Mouse (Mus musculus) olfactory bulb, adult 2 months (tissue): ENCODE measurements around the gene Napa. TPM values are rescaled to one million over a fixed set of nuclear protein-coding genes. Genes with fewer than 3 reads are reported as not detected.

ENCODE experiments used
- H3K27ac ChIP-seq: fragments of 200-500 bp; 2 replicates; pipeline ENCODE4 v1.5.1; 2012; ENCODE audit warnings: low read depth, low read length; ENCODE audit not compliant: insufficient read depth
- H3K4me1 ChIP-seq: fragments of 200-500 bp; 2 replicates; pipeline ENCODE4 v1.6.1; 2012; ENCODE audit warnings: low read length; ENCODE audit not compliant: control insufficient read depth, insufficient read depth
- H3K4me3 ChIP-seq: fragments of 200-500 bp; 2 replicates; pipeline ENCODE4 v1.5.1; 2012; ENCODE audit warnings: mild to moderate bottlenecking, low read depth, low read length, moderate library complexity; ENCODE audit not compliant: insufficient read depth
- CTCF ChIP-seq: fragments of 200-500 bp; IDR thresholded peaks from 2 replicates; pipeline ENCODE4 v1.5.1; 2012; ENCODE audit warnings: low read depth, mild to moderate bottlenecking, low read length, moderate library complexity; ENCODE audit not compliant: insufficient read depth
- POLR2A ChIP-seq: fragments of 200-500 bp; IDR thresholded peaks from 2 replicates; pipeline ENCODE4 v1.6.1; 2012; ENCODE audit warnings: mild to moderate bottlenecking, low read depth, low read length, moderate library complexity; ENCODE audit not compliant: insufficient read depth
- WGBS: fragments of 180-500 bp; shearing (Covaris S2); methylation state at CpG from one replicate; pipeline ENCODE4 v1.1.7; 2018; 5-methylcytosine and 5-hydroxymethylcytosine counted together
- polyA plus RNA-seq: library from polyadenylated mRNA; stranded (reverse); fragments of >200 nt; gene quantifications from 2 replicates; pipeline ENCODE4 v1.2.4, GENCODE M21; 2012; ENCODE audit warnings: low replicate concordance; ENCODE audit not compliant: missing spikeins, insufficient read depth, insufficient read length

Napa gene
- polyA plus RNA-seq, 1 experiment = not detected

DNA sequence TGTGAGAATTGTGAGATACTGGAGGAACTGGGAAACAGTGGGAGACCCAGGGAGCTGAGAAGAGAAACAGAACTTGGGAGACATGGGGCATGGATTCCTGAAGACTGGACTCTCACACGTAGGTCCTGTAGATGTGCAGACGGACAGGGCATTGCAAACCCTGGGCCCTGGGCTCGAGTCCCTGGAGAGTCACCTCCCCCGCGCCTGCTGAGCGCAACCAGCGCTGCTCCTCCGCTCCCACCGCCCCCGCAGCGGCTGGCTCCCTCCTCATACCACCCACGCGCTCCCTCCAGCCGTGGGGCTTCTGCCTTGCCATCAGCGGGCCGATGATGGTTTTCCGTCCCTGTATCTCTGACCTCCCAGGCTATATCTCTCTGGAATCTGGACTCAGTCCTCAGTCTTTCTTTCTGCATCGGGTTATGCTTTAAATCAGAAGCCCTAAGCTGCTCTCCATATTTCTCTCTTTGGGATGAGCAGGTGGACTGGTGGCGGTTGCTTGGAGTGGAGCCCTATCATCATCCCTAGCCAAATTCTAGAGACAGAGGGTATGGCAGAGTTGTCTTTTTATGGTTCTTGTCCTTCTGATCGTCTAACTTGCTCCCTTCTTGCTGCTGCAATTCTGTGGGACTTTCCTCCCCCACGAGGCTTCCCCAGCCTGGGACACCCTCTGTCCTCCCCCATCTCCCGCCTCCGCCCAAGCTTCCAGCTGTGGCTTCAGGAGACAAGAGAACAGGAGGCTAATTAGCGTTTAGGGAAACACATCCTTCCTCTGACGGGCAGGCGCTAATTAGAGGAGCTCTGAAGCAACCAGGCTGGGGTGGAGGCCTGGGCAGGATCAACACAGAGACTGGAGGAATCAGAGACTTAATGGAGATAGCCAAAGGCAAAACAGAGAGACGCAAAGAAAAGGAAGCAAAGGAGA lies 48.5 kb downstream of the Napa start:
- 14% methylated on average over 27 of the region's 27 CpGs for WGBS
- H3K4me3 ChIP-seq = no peak overlapping the region
- no peak overlapping the region for H3K27ac ChIP-seq
- H3K4me1 ChIP-seq = peaks cover 28% of the 10 kb centered on the region
- TF ChIP-seq CTCF (no peak), POLR2A (no peak)

DNA sequence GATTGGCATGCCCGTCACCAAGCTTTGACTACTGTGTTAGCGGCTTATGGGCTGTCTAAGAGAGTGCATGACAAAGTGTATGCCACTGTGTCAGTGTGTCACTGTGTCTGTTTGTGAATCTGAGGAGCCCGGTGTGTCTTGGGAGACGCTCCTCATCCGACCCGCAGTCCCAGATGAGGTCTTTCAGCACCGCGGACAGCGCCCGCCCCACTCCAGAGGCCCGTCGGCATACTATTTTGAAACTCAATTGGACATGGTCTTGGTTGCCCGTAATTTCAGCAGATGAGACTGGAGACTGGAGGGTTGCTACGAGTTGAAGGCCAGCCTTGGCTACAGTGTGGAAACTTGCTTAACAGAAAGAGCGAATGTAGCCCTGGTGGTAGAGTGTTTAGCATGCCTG lies 49.4 kb downstream of the Napa start:
- Histone ChIP-seq H3K4me3 (no peak overlapping the region), H3K27ac (no peak overlapping the region)
- WGBS = 32% methylated on average over 15 of the region's 15 CpGs

DNA sequence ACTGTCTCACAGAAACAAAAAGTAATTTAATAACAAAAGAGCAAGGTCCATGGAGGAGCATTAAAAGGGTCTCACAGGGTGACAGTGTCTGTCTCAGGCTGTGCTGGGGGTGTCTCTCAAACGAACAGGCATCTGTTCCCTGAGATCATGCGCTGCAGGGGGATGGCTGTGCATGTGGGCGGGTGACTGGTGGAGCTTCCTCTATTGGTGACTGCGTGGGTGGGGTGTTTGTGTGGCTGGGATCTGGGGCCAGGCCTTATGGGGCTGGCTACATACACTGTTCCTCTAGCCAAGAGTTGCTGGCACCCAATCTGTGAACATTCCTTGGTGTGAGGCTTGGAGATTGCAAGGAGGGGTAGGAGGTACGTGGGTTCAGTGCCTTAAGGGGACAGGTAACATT lies 51.0 kb downstream of the Napa start:
- Histone ChIP-seq H3K4me3 (no peak overlapping the region), H3K4me1 (peaks cover 28% of the 10 kb centered on the region), H3K27ac (no peak overlapping the region)
- WGBS = 38% methylated on average over 5 of the region's 5 CpGs
- TF ChIP-seq CTCF (no peak), POLR2A (no peak)

More for the DNA sequence above, 49.4 kb downstream of the Napa start:
- H3K4me1 ChIP-seq = peaks cover 28% of the 10 kb centered on the region
- TF ChIP-seq CTCF (no peak), POLR2A (no peak)

DNA sequence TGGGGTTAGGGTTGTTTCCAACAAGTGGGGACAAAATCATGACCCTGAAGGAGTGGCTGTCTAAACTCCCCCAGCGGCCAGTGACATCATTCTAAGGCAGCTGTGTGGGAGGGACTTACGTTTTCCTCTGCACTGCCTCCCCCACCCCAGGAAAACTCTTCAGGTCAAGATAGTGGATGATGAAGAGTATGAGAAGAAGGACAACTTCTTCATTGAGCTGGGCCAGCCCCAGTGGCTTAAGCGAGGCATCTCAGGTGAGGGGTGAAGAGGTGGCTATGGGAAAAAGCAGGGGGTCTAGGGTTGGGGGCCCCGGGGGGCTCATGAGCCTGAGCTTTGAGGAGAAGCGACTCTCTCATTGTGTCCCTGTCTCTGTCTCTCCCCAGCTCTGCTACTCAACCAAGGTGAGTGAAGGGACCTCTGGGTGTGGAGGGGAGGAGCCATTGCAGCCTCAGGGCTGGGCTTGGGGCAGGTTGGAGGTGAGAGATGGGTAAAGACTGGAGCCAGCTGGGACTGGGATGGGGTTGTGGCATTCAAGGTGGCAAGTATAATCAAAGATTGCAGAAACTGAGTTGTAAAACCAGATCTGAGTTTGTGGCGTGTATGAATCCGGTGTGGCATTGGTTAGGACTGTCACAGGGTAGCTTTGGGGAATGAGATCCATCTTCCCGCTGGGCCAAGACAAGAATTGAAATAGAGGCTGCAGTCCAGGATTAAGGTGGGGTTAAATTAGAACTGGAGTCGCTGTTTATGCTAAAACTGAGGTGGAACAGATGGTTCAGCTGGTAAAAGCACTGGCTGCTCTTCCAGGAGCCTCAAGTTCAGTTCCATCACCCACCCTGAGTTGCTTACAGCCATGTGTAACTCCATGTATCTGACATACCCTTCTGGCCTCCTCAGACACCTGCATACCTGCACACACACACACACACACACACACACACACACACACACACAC lies 52.2 kb downstream of the Napa start:
- 80% methylated on average over 9 of the region's 9 CpGs for WGBS
- TF ChIP-seq CTCF = no peak
- TF ChIP-seq POLR2A = no peak
- no peak overlapping the region for H3K4me3 ChIP-seq
- no peak overlapping the region for H3K27ac ChIP-seq
- H3K4me1 ChIP-seq = peaks cover 26% of the 10 kb centered on the region

DNA sequence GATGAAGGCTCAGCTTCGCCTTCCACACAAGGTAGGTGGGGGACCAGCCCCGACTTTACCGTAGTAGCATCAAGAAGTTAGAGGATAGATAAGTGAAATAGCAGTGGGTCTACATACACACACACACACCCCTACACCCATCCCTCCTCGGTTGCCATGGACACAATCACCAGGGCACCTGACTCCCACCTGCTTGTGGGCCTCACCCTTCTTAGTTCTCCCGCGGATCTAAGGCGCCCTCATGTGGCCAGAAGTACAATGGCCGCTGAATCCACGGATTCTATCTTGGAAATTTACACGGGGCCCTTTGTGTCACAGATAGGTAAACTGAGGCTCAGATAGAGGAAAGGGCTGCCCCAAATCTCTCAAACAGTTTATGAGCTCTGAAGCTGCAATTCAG lies 55.3 kb downstream of the Napa start:
- WGBS = 19% methylated on average over 10 of the region's 10 CpGs
- H3K27ac ChIP-seq = no peak overlapping the region

DNA sequence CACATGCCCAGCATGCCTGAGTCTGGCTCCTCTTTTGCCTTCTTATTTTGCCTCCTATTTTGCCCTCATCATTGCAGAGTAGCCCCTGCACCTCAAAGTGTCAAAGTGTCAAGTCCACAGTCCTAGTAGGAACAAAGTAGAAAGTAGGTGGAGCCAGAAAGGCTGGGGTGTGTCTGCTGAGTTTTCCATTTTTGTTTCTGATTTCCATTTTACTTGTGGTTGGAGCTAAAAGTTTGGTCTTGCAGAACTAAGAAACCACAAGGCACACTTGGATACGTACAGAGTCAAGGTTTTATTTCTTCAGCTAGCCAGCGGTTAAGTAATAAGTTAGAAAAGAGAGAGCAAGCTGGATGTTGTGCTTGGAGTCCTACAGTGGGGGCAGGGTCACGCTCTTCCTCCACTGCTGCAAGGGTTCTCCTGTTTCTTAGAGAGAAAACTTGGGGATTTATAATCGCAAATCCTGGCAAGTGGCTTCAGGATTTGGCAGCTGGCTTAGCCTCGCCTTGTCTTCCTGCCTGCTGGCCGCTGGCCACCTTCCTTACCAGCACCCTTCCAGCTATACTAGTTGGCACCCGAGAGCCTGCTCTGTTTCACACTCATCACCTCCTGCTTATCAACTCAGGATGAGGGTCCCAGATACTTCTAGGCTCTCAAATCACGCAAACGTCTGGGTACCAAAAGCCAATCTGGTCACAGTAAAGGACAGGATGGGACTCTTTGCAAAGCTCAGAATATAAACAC lies 57.0 kb downstream of the Napa start:
- TF ChIP-seq CTCF (no peak), POLR2A (no peak)
- 48% methylated on average over 9 of the region's 9 CpGs for WGBS
- no peak overlapping the region for H3K27ac ChIP-seq
- no peak overlapping the region for H3K4me3 ChIP-seq
- H3K4me1 ChIP-seq = peaks cover 11% of the 10 kb centered on the region; the same call in 1 of the 2 replicates

More for the DNA sequence above, 55.3 kb downstream of the Napa start:
- H3K4me3 ChIP-seq = no peak overlapping the region
- TF ChIP-seq POLR2A (no peak), CTCF (peak; percentile 92)
- peaks cover 14% of the 10 kb centered on the region for H3K4me1 ChIP-seq

DNA sequence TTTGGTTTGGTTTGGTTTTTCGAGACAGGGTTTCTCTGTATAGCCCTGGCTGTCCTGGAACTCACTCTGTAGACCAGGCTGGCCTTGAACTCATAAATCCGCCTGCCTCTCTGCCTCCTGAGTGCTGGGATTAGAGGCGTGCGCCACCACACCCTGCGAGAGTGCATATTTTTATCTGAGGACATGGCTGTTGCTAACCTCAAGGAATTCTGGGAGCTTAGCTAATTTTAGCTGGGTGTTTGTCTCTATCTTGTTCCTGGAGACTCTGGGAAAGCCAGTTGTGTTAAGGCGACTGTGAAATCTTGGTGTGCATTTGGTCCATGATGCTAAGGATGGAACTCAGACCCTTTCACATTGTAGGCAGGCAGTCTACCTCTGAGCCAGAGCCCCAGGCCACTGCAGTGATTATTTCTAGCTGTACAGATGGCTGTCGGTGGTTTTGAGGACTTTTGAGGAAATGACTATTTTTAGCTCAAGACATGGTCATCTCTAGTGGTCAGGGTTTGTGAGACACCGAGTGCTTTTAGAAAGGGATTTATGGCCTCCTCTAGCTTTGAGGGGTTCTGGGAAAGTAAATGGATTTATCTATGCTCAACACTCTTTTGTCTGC lies 58.0 kb downstream of the Napa start:
- Histone ChIP-seq H3K4me3 (no peak overlapping the region), H3K27ac (no peak overlapping the region)

DNA sequence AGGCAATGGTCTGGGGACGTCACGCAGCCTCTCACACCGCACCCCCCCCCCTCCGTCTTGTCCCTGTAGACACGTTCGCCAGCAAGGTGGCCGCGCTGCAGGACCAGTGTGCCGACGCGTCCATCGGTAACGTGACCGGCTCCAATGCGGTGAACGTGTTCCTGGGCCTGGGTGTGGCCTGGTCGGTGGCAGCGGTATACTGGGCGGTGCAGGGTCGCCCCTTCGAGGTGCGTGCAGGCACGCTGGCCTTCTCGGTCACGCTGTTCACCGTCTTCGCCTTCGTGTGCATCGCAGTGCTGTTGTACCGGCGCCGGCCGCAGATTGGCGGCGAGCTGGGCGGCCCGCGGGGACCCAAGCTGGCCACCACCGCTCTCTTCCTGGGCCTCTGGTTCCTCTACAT lies 60.5 kb downstream of the Napa start:
- no peak for TF ChIP-seq CTCF
- no peak for TF ChIP-seq POLR2A
- Histone ChIP-seq H3K27ac (no peak overlapping the region), H3K4me1 (peaks cover 11% of the 10 kb centered on the region; the same call in 1 of the 2 replicates), H3K4me3 (no peak overlapping the region)
- 38% methylated on average over 39 of the region's 39 CpGs for WGBS

More for the DNA sequence above, 58.0 kb downstream of the Napa start:
- WGBS = 49% methylated on average over 8 of the region's 8 CpGs
- peaks cover 11% of the 10 kb centered on the region; the same call in 1 of the 2 replicates for H3K4me1 ChIP-seq
- TF ChIP-seq CTCF = no peak
